9 mouse cellular contexts compared by ENCODE assay signal in genomic region chr6:99599229-99599628, GRCm38 (mm10).
DNase-seq lines count a peak whose midpoint lies in the region; ATAC-seq and TF ChIP-seq lines count a peak whose summit lies in the region.
"Had no signal": no experiment of that assay in that cellular context is flagged by ENCODE, and none has a peak within 500 bp of the region (broad histone marks: within the 10 kb centered on the region; RNA-seq: fewer than 3 reads in every experiment).

No protein-coding gene starts in this region.

- H3K4me1 ChIP-seq in lung, embryonic 14.5 days (ENCODE audit: insufficient read depth), result peaks cover 3% of the 10 kb centered on the region; the same call in 1 of the 2 replicates
- peaks cover 7% of the 10 kb centered on the region for H3K4me1 ChIP-seq in forebrain, embryonic 14.5 days (ENCODE audit: control insufficient read depth, insufficient read depth, low read length)
- no peaks in the 10 kb centered on the region for H3K4me1 ChIP-seq in liver, embryonic 11.5 days (replicated peaks; ENCODE audit: control insufficient read depth, insufficient read depth, low read length)
- H3K4me1 ChIP-seq: liver, embryonic 12.5 days had no signal

- ATAC-seq in lung, embryonic 14.5 days (ENCODE audit: insufficient read depth), result no peak
- ATAC-seq in forebrain, embryonic 14.5 days, result peak; percentile 64; the same call in 1 of the 2 replicates
- ATAC-seq in liver, embryonic 11.5 days (replicated peaks; ENCODE audit: low FRiP score), result no peak
- ATAC-seq: liver, embryonic 12.5 days had no signal

- no peak overlapping the region for H3K4me2 ChIP-seq in lung, embryonic 14.5 days
- no peak overlapping the region for H3K4me2 ChIP-seq in forebrain, embryonic 14.5 days (ENCODE audit: low read length)
- H3K4me2 ChIP-seq in liver, embryonic 11.5 days, result no peak overlapping the region
- H3K4me2 ChIP-seq: liver, embryonic 12.5 days had no signal

- no peak overlapping the region for H3K4me3 ChIP-seq in lung, embryonic 14.5 days (ENCODE audit: low read depth, low read length)
- no peak overlapping the region for H3K4me3 ChIP-seq in forebrain, embryonic 14.5 days (ENCODE audit: low read depth, low read length)
- no peak overlapping the region for H3K4me3 ChIP-seq in liver, embryonic 11.5 days (ENCODE audit: low read depth, low read length)
- H3K4me3 ChIP-seq: liver, embryonic 12.5 days had no signal

- no peak for TF ChIP-seq CTCF in lung, embryonic 14.5 days (IDR thresholded peaks at IDR 0.05; ENCODE audit: low read depth)

- H3K9ac ChIP-seq in lung, embryonic 14.5 days, result no peak overlapping the region
- H3K9ac ChIP-seq in forebrain, embryonic 14.5 days (ENCODE audit: low read length), result peak overlapping the region; percentile 54; the same call in 1 of the 2 replicates
- no peak overlapping the region for H3K9ac ChIP-seq in liver, embryonic 11.5 days (ENCODE audit: low read depth, low read length)
- H3K9ac ChIP-seq: liver, embryonic 12.5 days had no signal

- no peaks in the 10 kb centered on the region for H3K36me3 ChIP-seq in lung, embryonic 14.5 days (ENCODE audit: insufficient read depth)
- no peaks in the 10 kb centered on the region for H3K36me3 ChIP-seq in forebrain, embryonic 14.5 days (ENCODE audit: control insufficient read depth, insufficient read depth, low read length)
- no peaks in the 10 kb centered on the region for H3K36me3 ChIP-seq in liver, embryonic 11.5 days (ENCODE audit: control insufficient read depth, insufficient read depth, low read length)
- H3K36me3 ChIP-seq: liver, embryonic 12.5 days had no signal

- DNase-seq in lung, embryonic 14.5 days, result peak; percentile 34
- DNase-seq in lung, adult 18-20 months, result no peak
- no peak for DNase-seq in forebrain, embryonic 14.5 days (ENCODE audit: low spot score)
- peak; percentile 52 for DNase-seq in kidney, postnatal 14 days
- DNase-seq in retina, embryonic 14.5 days (ENCODE audit: low spot score), result peak; percentile 19
- no peak for DNase-seq in liver, embryonic 11.5 days (ENCODE audit: low spot score)
- DNase-seq in heart, postnatal 14 days, result no peak
- DNase-seq in embryo, embryonic 10 days (ENCODE audit: low spot score), result no peak

- H3K9me3 ChIP-seq in lung, embryonic 14.5 days (ENCODE audit: low read depth, low read length), result no peaks in the 10 kb centered on the region
- H3K9me3 ChIP-seq in forebrain, embryonic 14.5 days (replicated peaks; ENCODE audit: control insufficient read depth, low read length), result no peaks in the 10 kb centered on the region
- no peaks in the 10 kb centered on the region for H3K9me3 ChIP-seq in liver, embryonic 11.5 days (ENCODE audit: control insufficient read depth, low read length)
- H3K9me3 ChIP-seq: liver, embryonic 12.5 days had no signal

- intact Hi-C loops in heart, postnatal 14 days (cut with DNase I), result loop anchor here (5.0 to 10.0 kb wide), 2 partner anchors 1464 to 1492 kb away; no protein-coding TSS in a partner anchor

- 57% methylated on average over 5 of the region's 5 CpGs for WGBS in lung, embryonic 14.5 days
- WGBS in forebrain, embryonic 14.5 days, result 21% methylated on average over 5 of the region's 5 CpGs
- WGBS in liver, embryonic 11.5 days, result 77% methylated on average over 5 of the region's 5 CpGs

- H3K27ac ChIP-seq in lung, embryonic 14.5 days (ENCODE audit: low read depth), result no peak overlapping the region
- H3K27ac ChIP-seq in forebrain, embryonic 14.5 days (ENCODE audit: low read depth, low read length), result no peak overlapping the region
- no peak overlapping the region for H3K27ac ChIP-seq in liver, embryonic 11.5 days (ENCODE audit: low read depth, low read length)
- H3K27ac ChIP-seq: liver, embryonic 12.5 days had no signal

- H3K27me3 ChIP-seq in lung, embryonic 14.5 days (ENCODE audit: insufficient read depth, low read length), result no peaks in the 10 kb centered on the region
- no peaks in the 10 kb centered on the region for H3K27me3 ChIP-seq in forebrain, embryonic 14.5 days (replicated peaks; ENCODE audit: control insufficient read depth, insufficient read depth, low read length)
- H3K27me3 ChIP-seq in liver, embryonic 11.5 days (replicated peaks; ENCODE audit: control insufficient read depth, insufficient read depth, low read length), result no peaks in the 10 kb centered on the region
- H3K27me3 ChIP-seq: liver, embryonic 12.5 days had no signal

Comparison
In these comparisons a context has a peak if more than half of its experiments do, and no peak if none do; other contexts are left out.
1. DNase-seq: peak in lung, embryonic 14.5 days (single experiment), kidney, postnatal 14 days (single experiment) and retina, embryonic 14.5 days (single experiment); none in lung, adult 18-20 months (0 of 2), forebrain, embryonic 14.5 days (single experiment), liver, embryonic 11.5 days (single experiment), heart, postnatal 14 days (0 of 2) and embryo, embryonic 10 days (single experiment).